Comparison of ENCODE assay signal across 18 mouse cellular contexts in the genomic region with DNA sequence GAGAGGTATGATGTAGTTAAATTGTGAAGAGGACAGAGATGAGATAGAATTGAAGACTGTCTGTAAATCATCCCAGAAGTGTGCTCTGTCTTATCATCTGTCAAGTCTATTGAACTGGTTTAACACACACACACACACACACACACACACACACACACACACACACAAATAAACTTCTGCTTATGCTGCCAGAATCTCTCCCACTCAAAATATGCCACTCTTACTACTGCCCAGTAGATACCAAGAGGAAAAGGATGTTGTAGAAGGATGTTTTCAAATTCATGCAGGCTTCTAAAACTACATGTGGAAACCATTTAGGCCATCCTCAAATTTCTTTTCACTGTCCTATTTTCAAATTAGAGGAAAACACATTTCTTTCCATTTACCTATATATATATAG.
"Had no signal": no experiment of that assay in that cellular context is flagged by ENCODE, and none has a peak within 500 bp of the region (broad histone marks: within the 10 kb centered on the region; RNA-seq: fewer than 3 reads in every experiment).

No protein-coding gene starts in this region.

- DNase-seq: lung, embryonic 14.5 days; lung, postnatal 10 days; lung, postnatal 4 days; midbrain, embryonic 14.5 days; retina, postnatal 1 day; right cerebral cortex, adult 18-20 months; right cerebral cortex, postnatal 25 days; right cerebral cortex, postnatal 4 days; spleen, adult 18-20 months; thymus, adult 18-20 months; thymus, postnatal 14 days; thymus, postnatal 36 days had no signal

- H3K4me3 ChIP-seq: midbrain, embryonic 10.5 days; midbrain, embryonic 12.5 days; myocyte; neural tube, embryonic 13.5 days; neural tube, embryonic 15.5 days had no signal

- H3K27ac ChIP-seq: midbrain, embryonic 10.5 days; midbrain, embryonic 12.5 days; neural tube, embryonic 13.5 days; neural tube, embryonic 15.5 days had no signal

- ATAC-seq: midbrain, embryonic 16.5 days had no signal
